Mouse (Mus musculus): ENCODE data around the gene Hspd1. TPM values are rescaled to one million over a fixed set of nuclear protein-coding genes. Genes with fewer than 3 reads are reported as not detected.

The Hspd1 gene
- polyA plus RNA-seq, 1 experiment from 2014 or later: 384 TPM

GRCm38 (mm10) chr1:55031026-55031779, 56.8 kb downstream of the Hspd1 start:
- ATAC-seq (ENCODE audit: insufficient number of reproducible peaks, insufficient read depth, low FRiP score, low TSS enrichment, low read depth): no peak
- no peak overlapping the region for H3K4me2 ChIP-seq
- no peaks in the 10 kb centered on the region for H3K9me3 ChIP-seq
- no peaks in the 10 kb centered on the region for H3K27me3 ChIP-seq
- no peak overlapping the region for H3K27ac ChIP-seq
- no peaks in the 10 kb centered on the region for H3K36me3 ChIP-seq
- H3K4me1 ChIP-seq (replicated peaks): no peaks in the 10 kb centered on the region
- no peak overlapping the region for H3K9ac ChIP-seq (replicated peaks)
- H3K4me3 ChIP-seq (replicated peaks): no peak overlapping the region

- Histone ChIP-seq H3K27ac (no peak overlapping the region), H3K4me3 (replicated peaks) (no peak overlapping the region), H3K4me1 (replicated peaks) (peaks cover 5% of the 10 kb centered on the region; the same call in 1 of the 2 replicates), H3K9ac (replicated peaks) (no peak overlapping the region), H3K9me3 (no peaks in the 10 kb centered on the region), H3K36me3 (no peaks in the 10 kb centered on the region), H3K27me3 (no peaks in the 10 kb centered on the region), H3K4me2 (no peak overlapping the region)
- no peak for ATAC-seq (ENCODE audit: insufficient number of reproducible peaks, insufficient read depth, low FRiP score, low TSS enrichment, low read depth)
- 76% methylated on average over 4 of the region's 4 CpGs for WGBS
Observed at GRCm38 (mm10) chr1:55029446-55029845, 58.6 kb downstream of the Hspd1 start.

GRCm38 (mm10) chr1:55028512-55029249, 59.4 kb downstream of the Hspd1 start:
- Histone ChIP-seq H3K27ac (no peak overlapping the region), H3K9me3 (no peaks in the 10 kb centered on the region), H3K27me3 (no peaks in the 10 kb centered on the region), H3K4me3 (replicated peaks) (no peak overlapping the region), H3K4me1 (replicated peaks) (peaks cover 5% of the 10 kb centered on the region; the same call in 1 of the 2 replicates), H3K4me2 (no peak overlapping the region), H3K9ac (replicated peaks) (no peak overlapping the region), H3K36me3 (no peaks in the 10 kb centered on the region)
- no peak for ATAC-seq (ENCODE audit: insufficient number of reproducible peaks, insufficient read depth, low FRiP score, low TSS enrichment, low read depth)
- 90% methylated on average over 11 of the region's 11 CpGs for WGBS

GRCm38 (mm10) chr1:55027966-55028365, 60.1 kb downstream of the Hspd1 start:
- Histone ChIP-seq H3K9ac (replicated peaks) (no peak overlapping the region), H3K4me1 (replicated peaks) (peaks cover 5% of the 10 kb centered on the region; the same call in 1 of the 2 replicates), H3K4me3 (replicated peaks) (peak overlapping the region; percentile 94), H3K4me2 (peak overlapping the region; percentile 54), H3K9me3 (no peaks in the 10 kb centered on the region), H3K27me3 (no peaks in the 10 kb centered on the region), H3K27ac (no peak overlapping the region), H3K36me3 (no peaks in the 10 kb centered on the region)
- no peak for ATAC-seq (ENCODE audit: insufficient number of reproducible peaks, insufficient read depth, low FRiP score, low TSS enrichment, low read depth)
- 86% methylated on average over 1 of the region's 1 CpGs for WGBS

Other genes with a start within 250 kb of the Hspd1 start
- gene Ankrd44, start 161.9 kb downstream of the Hspd1 start, polyA plus RNA-seq (2016; fragmentation: Nextera tagmentation; extraction: Ambion mirVana): 21.6 and 22.2 TPM in 2 replicates
- 337 and 360 TPM in 2 replicates for gene Sf3b1, start 60.8 kb downstream of the Hspd1 start, polyA plus RNA-seq (2016; fragmentation: Nextera tagmentation; extraction: Ambion mirVana)
- gene Coq10b, start 35.5 kb downstream of the Hspd1 start, polyA plus RNA-seq (2016; fragmentation: Nextera tagmentation; extraction: Ambion mirVana): 21.4 and 22.3 TPM in 2 replicates
- 485 and 512 TPM in 2 replicates for gene Hspe1, start 111 bp downstream of the Hspd1 start, polyA plus RNA-seq (2016; fragmentation: Nextera tagmentation; extraction: Ambion mirVana)
- 151 and 159 TPM in 2 replicates for gene Mob4, start 43.0 kb upstream of the Hspd1 start, polyA plus RNA-seq (2016; fragmentation: Nextera tagmentation; extraction: Ambion mirVana)
- 35.2 and 38.2 TPM in 2 replicates for gene Rftn2, start 138.5 kb upstream of the Hspd1 start, polyA plus RNA-seq (2016; fragmentation: Nextera tagmentation; extraction: Ambion mirVana)
- gene Mars2, start 148.9 kb upstream of the Hspd1 start, polyA plus RNA-seq (2016; fragmentation: Nextera tagmentation; extraction: Ambion mirVana): 2.8 and 3.2 TPM in 2 replicates